Mouse (Mus musculus) megakaryocyte, embryonic 14.5 days (primary cell): Measurements from ENCODE around the gene Apex1.
"Not testable (repeated sequence)": the region's sequence is repeated elsewhere in the genome, so short reads cannot be mapped to it uniquely, and the experiment has no call there.

Source experiments
- FLI1 ChIP-seq: IDR thresholded peaks from 2 replicates; pipeline ENCODE4 v1.6.1; 2012; ENCODE audit warnings: low read length, inconsistent platforms, mixed read lengths
- GATA1 ChIP-seq: IDR thresholded peaks from 3 replicates; pipeline ENCODE4 v1.6.1; 2012; ENCODE audit warnings: mixed read lengths, low read length, inconsistent platforms, borderline replicate concordance

DNA sequence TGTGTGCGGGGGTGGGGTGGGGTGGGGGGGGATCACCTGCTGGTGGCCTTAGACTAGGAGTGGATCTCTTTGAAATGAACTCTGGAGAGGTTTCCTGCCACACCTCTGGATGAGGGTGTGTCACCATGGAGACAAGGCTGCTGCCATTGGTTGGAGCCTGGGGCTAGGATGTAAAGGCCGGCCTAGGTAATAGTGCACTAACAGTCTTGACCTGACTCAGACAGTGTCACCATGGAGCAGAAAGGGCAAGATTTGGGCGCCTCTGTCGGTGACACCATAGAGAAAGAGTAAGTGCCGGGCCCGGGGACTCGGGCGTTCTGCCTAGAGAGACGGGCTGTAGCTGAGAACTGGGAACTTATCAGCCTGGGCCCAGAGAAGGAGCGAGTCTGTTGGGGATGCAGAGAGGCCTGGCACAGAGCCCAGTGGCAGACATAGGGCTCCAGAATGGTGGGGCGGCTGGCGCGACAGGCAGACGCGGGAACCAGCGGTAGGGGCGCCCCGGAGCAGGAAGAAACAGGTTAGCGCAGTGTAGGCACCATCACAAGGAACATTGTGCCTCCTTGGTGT, 31.3 kb downstream of the Apex1 start, which contains the start of gene Pnp2:
- not testable (repeated sequence) for TF ChIP-seq GATA1, FLI1
